Mouse (Mus musculus): ENCODE measurements around the gene Olfr522.
"Not testable (repeated sequence)": the region's sequence is repeated elsewhere in the genome, so short reads cannot be mapped to it uniquely, and the experiment has no call there.

Olfr522 gene

DNA sequence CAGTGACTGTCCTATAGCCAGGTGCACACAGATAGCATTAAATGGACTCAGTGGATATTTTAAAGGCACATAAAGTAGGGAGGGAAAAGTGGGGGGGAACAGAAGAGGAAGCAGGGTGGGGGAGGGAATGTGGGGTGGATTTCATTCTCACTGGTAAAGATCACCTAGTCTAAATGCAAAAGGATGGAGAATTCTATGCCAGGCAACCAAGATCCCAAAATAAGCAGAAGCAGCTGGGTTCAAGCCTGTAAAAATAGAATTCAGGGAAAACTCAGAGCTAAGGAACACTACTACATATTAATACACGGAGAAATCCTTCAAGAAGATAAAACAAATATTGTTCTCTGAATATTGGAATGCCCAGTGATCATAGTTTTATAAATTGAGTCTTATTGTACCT lies 3.4 kb upstream of the Olfr522 start:
- in situ Hi-C loops (cut with MboI, MseI) = no loop called here

- in situ Hi-C loops (cut with MboI, MseI) = no loop called here
Measured at GRCm38 (mm10) chr7:140160363-140160762, 4.2 kb downstream of the Olfr522 start.

GRCm38 (mm10) chr7:140154218-140154927 lies 10.2 kb downstream of the Olfr522 start, which contains the start of gene Sprn:
TSS of gene Sprn (minus strand) at chr7:140154877.
- in situ Hi-C loops (cut with MboI, MseI) = no loop called here

DNA sequence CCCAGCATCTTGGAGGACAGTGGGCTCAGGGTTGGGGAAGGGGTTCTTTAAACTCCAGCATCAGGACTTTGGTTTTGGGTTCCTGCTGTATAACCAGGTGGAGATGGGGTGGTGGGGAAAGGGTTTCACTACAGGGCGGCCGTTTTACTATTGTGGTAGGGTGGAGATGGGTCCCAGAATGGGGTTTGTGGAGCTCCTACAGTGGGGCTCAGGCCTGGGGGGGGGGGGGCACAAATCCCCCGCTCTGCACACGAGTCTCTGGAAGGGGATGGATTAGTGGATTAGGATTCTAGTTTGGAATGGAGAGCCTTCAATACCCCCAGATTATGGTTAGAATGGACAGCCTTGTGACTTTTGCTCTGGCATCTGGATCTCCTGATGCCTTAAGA lies 10.7 kb downstream of the Olfr522 start:
- in situ Hi-C loops (cut with MboI, MseI) = no loop called here

GRCm38 (mm10) chr7:140153383-140153782 lies 11.2 kb downstream of the Olfr522 start:
- in situ Hi-C loops (cut with MboI, MseI) = no loop called here

DNA sequence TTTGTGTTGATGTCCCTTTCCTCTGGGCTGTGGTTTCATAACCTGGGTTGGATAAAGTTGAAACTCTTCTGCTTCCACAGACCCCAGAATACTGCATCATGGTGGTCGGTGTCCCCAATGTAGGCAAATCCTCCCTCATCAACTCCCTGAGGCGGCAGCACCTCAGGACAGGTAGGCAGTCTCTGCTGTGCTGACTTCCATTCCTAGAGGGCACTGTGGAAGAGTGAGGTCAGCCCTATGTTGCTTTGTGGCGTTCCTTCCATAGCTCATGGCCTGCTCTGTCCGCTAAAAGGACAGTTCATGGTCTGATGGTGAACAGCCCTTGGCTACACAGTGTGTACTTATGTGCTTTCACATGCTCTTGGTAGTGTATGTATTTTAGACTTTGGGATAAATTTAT lies 20.0 kb downstream of the Olfr522 start:
- in situ Hi-C loops (cut with MboI, MseI) = no loop called here

DNA sequence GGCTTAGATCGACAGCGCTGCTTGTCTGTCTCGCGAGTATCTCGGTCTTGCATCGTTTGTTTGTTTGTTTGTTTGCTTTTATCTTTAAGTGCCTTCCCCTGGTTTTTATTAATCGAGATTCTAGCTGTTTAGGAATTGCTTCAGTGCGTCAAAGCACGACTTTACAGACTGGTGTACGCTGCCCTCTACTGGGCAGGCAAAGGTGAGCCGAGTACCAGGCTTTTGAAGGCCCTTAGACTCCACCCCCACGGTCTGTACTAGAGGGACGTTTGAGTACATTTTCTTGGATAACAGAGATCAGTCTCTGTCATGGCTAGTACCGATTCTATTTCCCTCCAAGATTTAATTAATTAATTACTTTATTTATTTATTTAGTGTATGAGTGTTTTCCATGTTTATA lies 23.2 kb downstream of the Olfr522 start:
- in situ Hi-C loops (cut with MboI, MseI) = no loop called here

GRCm38 (mm10) chr7:140138021-140138310 lies 26.6 kb downstream of the Olfr522 start:
- in situ Hi-C loops (cut with MboI, MseI) = loop anchor here (5.0 kb wide), 1 partner anchor 56 kb away; the partner anchor contains the start of gene Caly

- in situ Hi-C loops (cut with MboI, MseI) = loop anchor here (5.0 kb wide), 1 partner anchor 55 kb away; the partner anchor contains the start of gene Caly
Measured at GRCm38 (mm10) chr7:140137135-140138020, 27.2 kb downstream of the Olfr522 start, which contains the start of gene Mtg1. TSS of gene Mtg1 (plus strand) at chr7:140137564.

DNA sequence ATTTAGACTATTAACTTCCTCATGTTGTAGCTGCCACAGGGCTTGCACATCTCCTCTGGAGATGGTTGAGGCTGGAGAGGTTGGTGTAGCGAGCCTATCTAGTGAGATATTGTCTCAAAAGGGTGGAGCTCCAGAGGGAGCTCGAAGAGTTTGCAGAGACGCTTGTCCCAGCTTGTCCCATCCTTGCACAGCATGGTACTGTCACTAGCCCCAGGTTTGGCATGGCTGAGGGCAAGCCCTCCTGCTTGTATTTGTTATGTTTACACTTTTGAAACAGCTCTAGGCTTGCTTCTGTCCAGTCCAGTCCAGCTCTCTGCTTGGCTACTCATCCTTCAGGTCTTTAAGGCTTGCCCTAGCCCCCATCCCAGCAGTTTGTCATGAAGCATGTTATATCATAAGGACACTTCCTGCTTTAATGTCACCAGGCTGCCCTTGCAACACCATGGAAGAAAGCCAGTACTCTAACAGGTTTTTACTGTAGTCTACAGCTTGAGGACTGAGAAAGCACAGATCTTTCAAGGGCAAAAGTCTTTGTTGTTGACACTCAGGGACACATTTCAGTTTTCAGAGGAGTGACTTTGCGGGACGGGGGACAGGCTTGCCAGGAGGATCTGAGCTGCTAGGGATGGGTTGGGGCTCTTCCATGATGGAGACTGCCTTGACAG lies 29.3 kb downstream of the Olfr522 start:
- in situ Hi-C loops (cut with MboI, MseI) = loop anchor here (5.0 kb wide), 1 partner anchor 53 kb away; the partner anchor contains the start of gene Caly

GRCm38 (mm10) chr7:140134033-140134432 lies 30.5 kb downstream of the Olfr522 start:
- in situ Hi-C loops (cut with MboI, MseI) = not testable (repeated sequence)

- in situ Hi-C loops (cut with MboI, MseI) = not testable (repeated sequence)
Measured at GRCm38 (mm10) chr7:140132184-140132583, 32.4 kb downstream of the Olfr522 start.

- in situ Hi-C loops (cut with MboI, MseI) = no loop called here
Measured at GRCm38 (mm10) chr7:140127911-140128310, 36.7 kb downstream of the Olfr522 start.

- in situ Hi-C loops (cut with MboI, MseI) = no loop called here
Measured at GRCm38 (mm10) chr7:140126934-140127333, 37.6 kb downstream of the Olfr522 start.

DNA sequence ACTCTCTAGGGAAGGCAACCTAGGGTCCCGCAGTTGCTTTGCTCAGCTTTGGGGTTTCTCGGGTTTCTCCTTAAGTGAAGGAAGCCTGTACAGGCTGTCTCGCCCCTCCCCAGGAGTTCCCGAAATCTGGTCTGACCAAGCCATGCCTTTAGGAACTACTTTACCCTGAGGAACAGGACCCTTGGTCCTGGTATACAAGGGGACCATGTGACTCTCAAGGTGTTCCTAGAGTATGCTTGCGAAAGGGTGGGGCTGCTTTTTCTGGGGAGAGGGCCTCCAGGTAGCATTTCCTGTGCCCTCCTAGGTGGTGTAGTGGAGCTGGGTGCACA lies 38.6 kb downstream of the Olfr522 start:
- in situ Hi-C loops (cut with MboI, MseI) = no loop called here

- in situ Hi-C loops (cut with MboI, MseI) = no loop called here
Measured at GRCm38 (mm10) chr7:140125278-140126021, 39.1 kb downstream of the Olfr522 start.

- in situ Hi-C loops (cut with MboI, MseI) = no loop called here
Measured at GRCm38 (mm10) chr7:140124382-140124781, 40.2 kb downstream of the Olfr522 start.

GRCm38 (mm10) chr7:140122765-140123164 lies 41.8 kb downstream of the Olfr522 start:
- in situ Hi-C loops (cut with MboI, MseI) = no loop called here

DNA sequence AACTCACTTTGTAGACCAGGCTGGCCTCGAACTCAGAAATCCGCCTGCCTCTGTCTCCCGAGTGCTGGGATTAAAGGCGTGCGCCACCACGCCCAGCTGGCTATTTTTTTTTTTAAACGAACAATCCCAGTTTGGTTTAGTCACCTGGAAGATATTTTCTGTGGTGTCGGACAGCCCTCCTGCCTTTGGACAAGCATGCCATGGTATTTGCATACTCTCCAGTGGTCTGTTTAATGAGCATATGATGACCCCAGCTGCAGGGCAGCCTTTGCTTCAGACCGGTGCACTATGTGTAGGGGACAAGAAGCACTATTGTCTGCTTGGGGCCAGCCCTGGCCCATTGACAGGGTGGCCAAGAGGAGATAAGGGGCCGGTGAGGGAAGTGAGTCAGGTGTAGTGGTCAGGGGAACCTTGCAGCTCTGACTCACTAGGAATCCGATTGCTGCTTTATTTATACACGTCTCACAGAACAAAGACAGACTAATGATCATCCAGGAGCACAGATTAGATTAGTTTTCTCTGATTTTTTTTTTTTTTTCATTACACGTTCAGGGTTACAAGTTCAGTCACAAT lies 43.1 kb downstream of the Olfr522 start:
- in situ Hi-C loops (cut with MboI, MseI) = no loop called here

GRCm38 (mm10) chr7:140120484-140120883 lies 44.1 kb downstream of the Olfr522 start:
- in situ Hi-C loops (cut with MboI, MseI) = no loop called here

All from T-helper 2 cell (primary cell).